Mouse (Mus musculus) left cerebral cortex, adult 8-10 months (tissue): ENCODE measurements around the gene Actg1. TPM values are rescaled to one million over a fixed set of nuclear protein-coding genes. Genes with fewer than 3 reads are reported as not detected.

Experiments used
- microRNA-seq, 2 experiments: library from miRNA; unstranded; fragments of <30 nt; microRNA quantifications; one replicate each; pipeline ENCODE4 v1.2.0; 2022
- total RNA-seq, 4 experiments: library from RNA; stranded (reverse); gene quantifications; 2 replicates each; pipeline ENCODE4 v1.2.4; 2022

The Actg1 gene
- total RNA-seq, 4 experiments from 2014 or later = 1,267 to 1,347 (median 1,329) TPM

Small RNA genes within 50 kb of the gene (microRNA-seq; reads per million reads assigned to microRNA genes)
- gene Gm23419 (0 reads per million in 2 experiments), gene Mir6935 (0.63 to 3.7 reads per million in 2 experiments)

Other genes starting within 250 kb of the Actg1 start
- gene Tepsin, start 249.8 kb downstream of the Actg1 start, total RNA-seq = 10 to 100 TPM; 15.7 to 17.7 (median 17.0) TPM
- 10 to 100 TPM; 27.8 to 44.9 (median 35.4) TPM for gene Ndufaf8, start 249.6 kb downstream of the Actg1 start, total RNA-seq
- 10 to 100 TPM; 80.0 to 98.8 (median 89.6) TPM for gene Slc38a10, start 197.2 kb downstream of the Actg1 start, total RNA-seq
- 10 to 100 TPM; 20.8 to 23.0 (median 21.6) TPM for gene Bahcc1, start 115.6 kb downstream of the Actg1 start, total RNA-seq
- 1 to 10 TPM in 1 of 4 experiments, under 1 TPM in 1, not detected in 2; 0.37 to 1.2 TPM for gene Fscn2, start 13.0 kb upstream of the Actg1 start, total RNA-seq
- gene Faap100, start 30.2 kb upstream of the Actg1 start, total RNA-seq = 10 to 100 TPM; 14.0 to 17.2 (median 14.9) TPM
- 10 to 100 TPM; 64.8 to 69.9 (median 68.4) TPM for gene Nploc4, start 89.2 kb upstream of the Actg1 start, total RNA-seq
- 1 to 10 TPM in 2 of 4 experiments, not detected in 2; 2.0 to 2.4 TPM for gene Tspan10, start 94.1 kb upstream of the Actg1 start, total RNA-seq
- gene Pde6g, start 105.0 kb upstream of the Actg1 start, total RNA-seq = under 1 TPM; 0.30 to 0.96 (median 0.41) TPM
- 10 to 100 TPM; 13.6 to 20.6 (median 17.4) TPM for gene Oxld1, start 109.5 kb upstream of the Actg1 start, total RNA-seq
- gene Ccdc137, start 109.6 kb upstream of the Actg1 start, total RNA-seq = 10 to 100 TPM; 16.8 to 25.8 (median 22.1) TPM
- gene Arl16, start 119.1 kb upstream of the Actg1 start, total RNA-seq = 10 to 100 TPM; 52.6 to 63.3 (median 56.8) TPM
- 10 to 100 TPM; 63.2 to 67.7 (median 64.4) TPM for gene Mrpl12, start 136.1 kb upstream of the Actg1 start, total RNA-seq
- gene Slc25a10, start 143.3 kb upstream of the Actg1 start, total RNA-seq = 10 to 100 TPM; 21.2 to 25.8 (median 24.0) TPM
- gene Gcgr, start 182.2 kb upstream of the Actg1 start, total RNA-seq = under 1 TPM in 1 of 4 experiments, not detected in 3; 0.17 TPM
- gene Mcrip1, start 201.2 kb upstream of the Actg1 start, total RNA-seq = 10 to 100 TPM; 71.6 to 75.9 (median 74.1) TPM
- gene Ppp1r27, start 202.6 kb upstream of the Actg1 start, total RNA-seq = not detected
- gene P4hb, start 224.7 kb upstream of the Actg1 start, total RNA-seq = 100 to 1,000 TPM; 110 to 142 (median 130) TPM
- 100 to 1,000 TPM; 307 to 323 (median 320) TPM for gene Arhgdia, start 233.1 kb upstream of the Actg1 start, total RNA-seq
- 10 to 100 TPM; 47.7 to 64.6 (median 51.9) TPM for gene Alyref, start 249.8 kb upstream of the Actg1 start, total RNA-seq
- gene Anapc11, start 249.9 kb upstream of the Actg1 start, total RNA-seq = 100 to 1,000 TPM in 2 of 4 experiments, 10 to 100 TPM in 2; 98.1 to 101 (median 99.4) TPM